Mouse (Mus musculus): ENCODE data around the gene Fh1. TPM values are rescaled to one million over a fixed set of nuclear protein-coding genes. Genes with fewer than 3 reads are reported as not detected.

Fh1 gene
- total and polyA plus RNA-seq, 3 experiments = 100 to 122 (median 113) TPM

DNA sequence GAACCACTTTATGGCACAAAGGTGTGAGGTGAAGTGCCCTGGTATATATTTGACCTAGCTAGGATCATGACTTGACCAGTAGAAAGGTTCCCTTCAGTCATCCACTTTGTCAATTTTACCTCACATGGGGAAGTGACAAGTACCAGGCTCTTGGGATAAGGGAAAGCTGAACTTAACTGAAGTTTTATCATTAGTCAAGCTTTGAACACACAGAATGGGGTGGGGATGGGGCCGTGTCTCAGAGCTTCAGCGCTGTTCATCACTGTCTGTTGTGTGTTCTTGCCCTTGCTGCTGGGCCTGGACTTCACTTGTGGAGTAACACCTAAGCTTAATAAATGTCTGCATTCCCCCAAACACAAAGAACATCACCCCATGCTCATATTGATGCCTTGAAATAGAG is 63.1 kb downstream of the Fh1 start:
- TF ChIP-seq E2F4 (IDR thresholded peaks at IDR 0.05; ENCODE audit: insufficient replicate concordance, low read depth, low read length) (no peak), ZKSCAN1 (IDR thresholded peaks at IDR 0.05; ENCODE audit: borderline replicate concordance, low read depth, low read length) (no peak), JUND (conservative IDR thresholded peaks at IDR 0.05; ENCODE audit: low read depth, low read length) (no peak), MAZ (IDR thresholded peaks at IDR 0.05; ENCODE audit: low read depth, low read length) (no peak), MEF2A (IDR thresholded peaks at IDR 0.05; ENCODE audit: borderline replicate concordance, low read depth, low read length) (no peak)
- Histone ChIP-seq H3K9ac (ENCODE audit: insufficient read depth, low read depth) (no peak overlapping the region), H3K27ac (ENCODE audit: insufficient read depth, low read depth) (no peak overlapping the region), H3K79me2 (replicated peaks; ENCODE audit: control insufficient read depth, extremely low read depth, insufficient read depth, poor library complexity, severe bottlenecking) (no peaks in the 10 kb centered on the region), H3K4me1 (ENCODE audit: control insufficient read depth in 1 of 2, insufficient read depth in 2 of 2) (peaks cover 0 to 14% of the 10 kb centered on the region in 2 experiments; a peak in 3 of 4 replicates), H3K9me3 (replicated peaks; ENCODE audit: low read length) (no peaks in the 10 kb centered on the region), H3K36me3 (replicated peaks in 1 of 2; ENCODE audit: control insufficient read depth in 1 of 2, insufficient read depth in 1 of 2, low read length in 1 of 2) (no peaks in the 10 kb centered on the region), H3K4me2 (ENCODE audit: insufficient read depth, low read depth, poor library complexity, severe bottlenecking) (no peak overlapping the region), H3K27me3 (replicated peaks) (no peaks in the 10 kb centered on the region), H3K4me3 (replicated peaks in 1 of 3; ENCODE audit: low read depth in 2 of 3, low read length in 2 of 3, poor library complexity in 1 of 3) (no peak overlapping the region)
- dilution Hi-C loops (cut with MboI; ENCODE audit: extremely low pct_ligation_motif_present, extremely low pct_unique_long_range_greater_than_20kb, low sequenced_read_pairs) (no loop called here), in situ Hi-C loops (cut with MboI; ENCODE audit: low pct_ligation_motif_present, low pct_unique_long_range_greater_than_20kb, low sequenced_read_pairs) (no loop called here)
- DNase-seq (ENCODE audit: extremely low read depth) = no peak

DNA sequence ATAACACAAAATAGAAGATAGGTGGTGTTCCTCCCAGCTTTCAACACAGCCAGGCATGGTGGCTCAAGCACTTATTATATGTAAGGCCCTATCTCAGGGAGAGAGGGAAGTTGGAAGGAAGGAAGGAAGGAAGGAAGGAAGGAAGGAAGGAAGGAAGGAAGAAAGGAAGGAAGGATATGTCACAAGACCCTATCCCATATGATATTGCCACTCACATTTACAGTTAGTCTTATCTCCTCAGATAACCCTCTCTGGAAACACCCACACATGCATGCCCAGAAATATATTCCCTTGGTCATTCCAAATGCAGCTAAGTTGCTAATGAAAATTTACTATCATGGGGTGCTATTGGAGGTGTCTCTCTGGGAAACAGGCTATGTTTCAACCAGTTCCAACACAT is 63.6 kb downstream of the Fh1 start:
- Histone ChIP-seq H3K4me1 (ENCODE audit: control insufficient read depth in 1 of 2, insufficient read depth in 2 of 2) (peaks cover 0 to 14% of the 10 kb centered on the region in 2 experiments; a peak in 3 of 4 replicates), H3K9me3 (replicated peaks; ENCODE audit: low read length) (no peaks in the 10 kb centered on the region), H3K27ac (ENCODE audit: insufficient read depth, low read depth) (no peak overlapping the region), H3K4me3 (replicated peaks in 1 of 3; ENCODE audit: low read depth in 2 of 3, low read length in 2 of 3, poor library complexity in 1 of 3) (no peak overlapping the region), H3K4me2 (ENCODE audit: insufficient read depth, low read depth, poor library complexity, severe bottlenecking) (no peak overlapping the region), H3K9ac (ENCODE audit: insufficient read depth, low read depth) (no peak overlapping the region), H3K79me2 (replicated peaks; ENCODE audit: control insufficient read depth, extremely low read depth, insufficient read depth, poor library complexity, severe bottlenecking) (no peaks in the 10 kb centered on the region), H3K36me3 (replicated peaks in 1 of 2; ENCODE audit: control insufficient read depth in 1 of 2, insufficient read depth in 1 of 2, low read length in 1 of 2) (no peaks in the 10 kb centered on the region), H3K27me3 (replicated peaks) (no peaks in the 10 kb centered on the region)
- in situ Hi-C loops (cut with MboI; ENCODE audit: low pct_ligation_motif_present, low pct_unique_long_range_greater_than_20kb, low sequenced_read_pairs) = no loop called here
- TF ChIP-seq GABPA (IDR thresholded peaks at IDR 0.05; ENCODE audit: insufficient replicate concordance, low read depth, low read length) = no peak
- dilution Hi-C loops (cut with MboI; ENCODE audit: extremely low pct_ligation_motif_present, extremely low pct_unique_long_range_greater_than_20kb, low sequenced_read_pairs) = no loop called here
- DNase-seq (ENCODE audit: extremely low read depth) = no peak

DNA sequence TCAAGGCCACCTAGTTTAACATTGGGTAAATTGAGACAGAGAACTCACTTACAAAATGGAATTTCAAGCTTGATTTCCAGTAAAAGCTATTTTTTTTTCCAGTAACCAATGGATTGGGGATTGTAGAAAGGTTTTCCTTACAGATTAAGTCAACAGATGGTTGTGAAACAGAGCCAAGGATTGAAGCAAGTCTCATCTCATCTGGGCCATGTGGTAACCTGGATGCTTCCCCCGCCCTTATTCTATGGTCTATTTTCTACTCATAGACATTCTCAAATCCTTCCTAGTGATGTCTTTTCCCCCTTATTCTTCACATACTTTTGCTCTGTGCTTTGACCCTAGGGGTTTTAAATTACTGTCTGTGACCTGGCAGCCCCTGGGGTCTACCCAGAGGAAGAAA is 70.8 kb downstream of the Fh1 start:
- dilution Hi-C loops (cut with MboI; ENCODE audit: extremely low pct_ligation_motif_present, extremely low pct_unique_long_range_greater_than_20kb, low sequenced_read_pairs) = no loop called here

More for the DNA sequence above, 70.8 kb downstream of the Fh1 start:
- Histone ChIP-seq H3K4me3 (replicated peaks in 1 of 3; ENCODE audit: low read depth in 2 of 3, low read length in 2 of 3, poor library complexity in 1 of 3) (no peak overlapping the region), H3K79me2 (replicated peaks; ENCODE audit: control insufficient read depth, extremely low read depth, insufficient read depth, poor library complexity, severe bottlenecking) (no peaks in the 10 kb centered on the region), H3K36me3 (replicated peaks in 1 of 2; ENCODE audit: control insufficient read depth in 1 of 2, insufficient read depth in 1 of 2, low read length in 1 of 2) (no peaks in the 10 kb centered on the region), H3K9ac (ENCODE audit: insufficient read depth, low read depth) (no peak overlapping the region), H3K4me2 (ENCODE audit: insufficient read depth, low read depth, poor library complexity, severe bottlenecking) (no peak overlapping the region), H3K4me1 (ENCODE audit: control insufficient read depth in 1 of 2, insufficient read depth in 2 of 2) (peaks cover 0 to 4% of the 10 kb centered on the region in 2 experiments; a peak in 1 of 4 replicates), H3K27ac (ENCODE audit: insufficient read depth, low read depth) (no peak overlapping the region), H3K9me3 (replicated peaks; ENCODE audit: low read length) (no peaks in the 10 kb centered on the region), H3K27me3 (replicated peaks) (no peaks in the 10 kb centered on the region)
- TF ChIP-seq MXI1 (IDR thresholded peaks at IDR 0.05; ENCODE audit: low read depth, low read length) = no peak
- TF ChIP-seq KAT2A (IDR thresholded peaks at IDR 0.05; ENCODE audit: insufficient replicate concordance, low read length) = no peak
- no peak for TF ChIP-seq USF1 (IDR thresholded peaks at IDR 0.05; ENCODE audit: low read depth, low read length)
- no peak for TF ChIP-seq E2F4 (IDR thresholded peaks at IDR 0.05; ENCODE audit: insufficient replicate concordance, low read depth, low read length)
- TF ChIP-seq IRF4 (IDR thresholded peaks at IDR 0.05; ENCODE audit: low read depth, low read length) = no peak
- TF ChIP-seq ZMIZ1 (IDR thresholded peaks at IDR 0.05; ENCODE audit: low read depth, low read length) = no peak
- no peak for TF ChIP-seq BHLHE40 (IDR thresholded peaks at IDR 0.05; ENCODE audit: low read depth, low read length)
- no peak for TF ChIP-seq POLR2AphosphoS2 (IDR thresholded peaks at IDR 0.05; ENCODE audit: low read depth, low read length)
- no peak for TF ChIP-seq MEF2A (IDR thresholded peaks at IDR 0.05; ENCODE audit: borderline replicate concordance, low read depth, low read length)
- no peak for TF ChIP-seq ETS1 (conservative IDR thresholded peaks at IDR 0.05; ENCODE audit: low read depth, low read length)
- in situ Hi-C loops (cut with MboI; ENCODE audit: low pct_ligation_motif_present, low pct_unique_long_range_greater_than_20kb, low sequenced_read_pairs) = no loop called here
- no peak for DNase-seq (ENCODE audit: extremely low read depth)

All from CH12.LX (cell line).